Mouse (Mus musculus) intestine, embryonic 15.5 days (tissue): ENCODE data around the gene Abat. TPM values are rescaled to one million over a fixed set of nuclear protein-coding genes. Genes with fewer than 3 reads are reported as not detected.

Source experiments
- ATAC-seq: fragments of 200-750 bp; cut with Nextera tagmentation; 2 replicates; pipeline ENCODE4 v1.8.0; 2017; ENCODE audit warnings: moderate TSS enrichment, moderate library complexity
- H3K27ac ChIP-seq: fragments of 300-500 bp; sonication (generic); 2 replicates; pipeline ENCODE4 v1.5.1; 2015; ENCODE audit warnings: mild to moderate bottlenecking, inconsistent platforms
- H3K27me3 ChIP-seq: fragments of 300-500 bp; sonication (generic); replicated peaks from 2 replicates; pipeline ENCODE4 v1.6.1; 2015; ENCODE audit warnings: inconsistent platforms
- H3K36me3 ChIP-seq: fragments of 300-500 bp; sonication (generic); 2 replicates; pipeline ENCODE4 v1.6.1; 2015; ENCODE audit warnings: inconsistent platforms
- H3K4me1 ChIP-seq: fragments of 300-500 bp; sonication (generic); replicated peaks from 2 replicates; pipeline ENCODE4 v1.6.1; 2015; ENCODE audit warnings: inconsistent platforms
- H3K4me2 ChIP-seq: fragments of 300-500 bp; sonication (generic); replicated peaks from 2 replicates; pipeline ENCODE4 v1.6.1; 2015; ENCODE audit warnings: mild to moderate bottlenecking, inconsistent platforms
- H3K4me3 ChIP-seq: fragments of 300-500 bp; sonication (generic); replicated peaks from 2 replicates; pipeline ENCODE4 v1.5.1; 2015; ENCODE audit warnings: inconsistent platforms
- H3K9ac ChIP-seq: fragments of 300-500 bp; sonication (generic); 2 replicates; pipeline ENCODE4 v1.6.1; 2015; ENCODE audit warnings: inconsistent platforms
- H3K9me3 ChIP-seq: fragments of 300-500 bp; sonication (generic); 2 replicates; pipeline ENCODE4 v1.6.1; 2016; ENCODE audit warnings: inconsistent platforms
- WGBS: fragments of 180-500 bp; shearing (Covaris S2); methylation state at CpG from one replicate; pipeline ENCODE4 v1.1.7; 2015; 5-methylcytosine and 5-hydroxymethylcytosine counted together
- polyA plus RNA-seq: library from polyadenylated mRNA; unstranded; fragments of >200 nt; fragmentation: Nextera tagmentation; extraction: Ambion mirVana; gene quantifications from 2 replicates; pipeline ENCODE4 v1.2.1, GENCODE M21; 2015

Gene Abat
- polyA plus RNA-seq, 1 experiment from 2014 or later = 72.4 TPM

- Histone ChIP-seq H3K9ac (no peak overlapping the region), H3K4me2 (no peak overlapping the region), H3K27me3 (no peaks in the 10 kb centered on the region), H3K27ac (no peak overlapping the region), H3K9me3 (peaks cover 4% of the 10 kb centered on the region; the same call in 1 of the 2 replicates), H3K4me1 (no peaks in the 10 kb centered on the region), H3K36me3 (peaks cover 13% of the 10 kb centered on the region), H3K4me3 (no peak overlapping the region)
- 80% methylated on average over 4 of the region's 4 CpGs for WGBS
- ATAC-seq = no peak
Measured at GRCm38 (mm10) chr16:8578326-8578725, 65.1 kb downstream of the Abat start.

- no peaks in the 10 kb centered on the region for H3K4me1 ChIP-seq
- peak; percentile 57 for ATAC-seq
- WGBS = 36% methylated on average over 5 of the region's 5 CpGs
- H3K27me3 ChIP-seq = no peaks in the 10 kb centered on the region
- no peak overlapping the region for H3K9ac ChIP-seq
- no peak overlapping the region for H3K4me3 ChIP-seq
- peaks cover 13% of the 10 kb centered on the region for H3K36me3 ChIP-seq
- H3K9me3 ChIP-seq = peaks cover 4% of the 10 kb centered on the region; the same call in 1 of the 2 replicates
- H3K4me2 ChIP-seq = no peak overlapping the region
- H3K27ac ChIP-seq = no peak overlapping the region
Measured at GRCm38 (mm10) chr16:8579546-8579945, 66.3 kb downstream of the Abat start.

- H3K4me3 ChIP-seq = no peak overlapping the region
- H3K9me3 ChIP-seq = peaks cover 4% of the 10 kb centered on the region; the same call in 1 of the 2 replicates
- no peaks in the 10 kb centered on the region for H3K27me3 ChIP-seq
- no peak overlapping the region for H3K27ac ChIP-seq
- ATAC-seq = no peak
- peaks cover 18% of the 10 kb centered on the region for H3K36me3 ChIP-seq
- no peaks in the 10 kb centered on the region for H3K4me1 ChIP-seq
- no peak overlapping the region for H3K4me2 ChIP-seq
- 86% methylated on average over 6 of the region's 6 CpGs for WGBS
- H3K9ac ChIP-seq = no peak overlapping the region
Measured at GRCm38 (mm10) chr16:8581661-8582239, 68.5 kb downstream of the Abat start.

GRCm38 (mm10) chr16:8582579-8583295, 69.5 kb downstream of the Abat start:
- H3K27me3 ChIP-seq = no peaks in the 10 kb centered on the region
- no peak overlapping the region for H3K4me2 ChIP-seq
- H3K36me3 ChIP-seq = peaks cover 18% of the 10 kb centered on the region
- WGBS = 97% methylated on average over 5 of the region's 5 CpGs
- no peaks in the 10 kb centered on the region for H3K4me1 ChIP-seq
- H3K4me3 ChIP-seq = no peak overlapping the region
- peaks cover 4% of the 10 kb centered on the region; the same call in 1 of the 2 replicates for H3K9me3 ChIP-seq
- H3K27ac ChIP-seq = no peak overlapping the region
- no peak overlapping the region for H3K9ac ChIP-seq
- no peak for ATAC-seq

- peaks cover 21% of the 10 kb centered on the region for H3K36me3 ChIP-seq
- 97% methylated on average over 1 of the region's 1 CpGs for WGBS
- no peak overlapping the region for H3K4me2 ChIP-seq
- H3K4me1 ChIP-seq = no peaks in the 10 kb centered on the region
- H3K27ac ChIP-seq = no peak overlapping the region
- no peak overlapping the region for H3K4me3 ChIP-seq
- no peaks in the 10 kb centered on the region for H3K27me3 ChIP-seq
- no peak for ATAC-seq
- H3K9me3 ChIP-seq = peaks cover 4% of the 10 kb centered on the region; the same call in 1 of the 2 replicates
- H3K9ac ChIP-seq = no peak overlapping the region
Measured at GRCm38 (mm10) chr16:8584248-8584647, 71.0 kb downstream of the Abat start.

- H3K36me3 ChIP-seq = peaks cover 21% of the 10 kb centered on the region
- 66% methylated on average over 5 of the region's 5 CpGs for WGBS
Measured at GRCm38 (mm10) chr16:8585056-8585455, 71.8 kb downstream of the Abat start.

GRCm38 (mm10) chr16:8595411-8595810, 82.2 kb downstream of the Abat start:
- Histone ChIP-seq H3K9me3 (no peaks in the 10 kb centered on the region), H3K36me3 (no peaks in the 10 kb centered on the region), H3K4me2 (no peak overlapping the region), H3K27ac (no peak overlapping the region), H3K9ac (no peak overlapping the region), H3K27me3 (no peaks in the 10 kb centered on the region), H3K4me3 (no peak overlapping the region), H3K4me1 (no peaks in the 10 kb centered on the region)
- ATAC-seq = no peak
- WGBS = 60% methylated on average over 4 of the region's 4 CpGs

More at GRCm38 (mm10) chr16:8585056-8585455, 71.8 kb downstream of the Abat start:
- Histone ChIP-seq H3K4me1 (no peaks in the 10 kb centered on the region), H3K27ac (no peak overlapping the region), H3K9me3 (peaks cover 4% of the 10 kb centered on the region; the same call in 1 of the 2 replicates), H3K9ac (no peak overlapping the region), H3K4me3 (no peak overlapping the region), H3K4me2 (no peak overlapping the region), H3K27me3 (no peaks in the 10 kb centered on the region)
- ATAC-seq = no peak

- no peak overlapping the region for H3K4me3 ChIP-seq
- no peak for ATAC-seq
- no peak overlapping the region for H3K9ac ChIP-seq
- H3K36me3 ChIP-seq = no peaks in the 10 kb centered on the region
- no peaks in the 10 kb centered on the region for H3K9me3 ChIP-seq
- no peak overlapping the region for H3K27ac ChIP-seq
- H3K4me1 ChIP-seq = no peaks in the 10 kb centered on the region
- H3K27me3 ChIP-seq = no peaks in the 10 kb centered on the region
- WGBS = 88% methylated on average over 4 of the region's 4 CpGs
- H3K4me2 ChIP-seq = no peak overlapping the region
Measured at GRCm38 (mm10) chr16:8596336-8596735, 83.1 kb downstream of the Abat start.

GRCm38 (mm10) chr16:8597516-8597915, 84.3 kb downstream of the Abat start:
- Histone ChIP-seq H3K9me3 (no peaks in the 10 kb centered on the region), H3K27ac (no peak overlapping the region), H3K4me1 (0 out of 2 replicates have a peak, but pooled peaks cover 3% of the 10 kb centered on the region), H3K27me3 (no peaks in the 10 kb centered on the region), H3K9ac (no peak overlapping the region), H3K4me3 (no peak overlapping the region), H3K36me3 (no peaks in the 10 kb centered on the region), H3K4me2 (no peak overlapping the region)
- ATAC-seq = no peak
- 90% methylated on average over 5 of the region's 5 CpGs for WGBS

- H3K36me3 ChIP-seq = peaks cover 4% of the 10 kb centered on the region; the same call in 1 of the 2 replicates
- H3K4me1 ChIP-seq = 0 out of 2 replicates have a peak, but pooled peaks cover 3% of the 10 kb centered on the region
- WGBS = 51% methylated on average over 3 of the region's 3 CpGs
- ATAC-seq = peak; percentile 92
- H3K9me3 ChIP-seq = no peaks in the 10 kb centered on the region
- H3K4me2 ChIP-seq = no peak overlapping the region
- H3K27me3 ChIP-seq = no peaks in the 10 kb centered on the region
- H3K4me3 ChIP-seq = no peak overlapping the region
- H3K27ac ChIP-seq = peak overlapping the region; percentile 42
- H3K9ac ChIP-seq = no peak overlapping the region
Measured at GRCm38 (mm10) chr16:8603789-8604188, 90.6 kb downstream of the Abat start.

- ATAC-seq = no peak
- Histone ChIP-seq H3K27me3 (no peaks in the 10 kb centered on the region), H3K36me3 (peaks cover 8% of the 10 kb centered on the region), H3K27ac (no peak overlapping the region), H3K4me3 (no peak overlapping the region), H3K9me3 (no peaks in the 10 kb centered on the region), H3K4me1 (no peaks in the 10 kb centered on the region), H3K9ac (no peak overlapping the region), H3K4me2 (no peak overlapping the region)
- WGBS = 84% methylated on average over 3 of the region's 3 CpGs
Measured at GRCm38 (mm10) chr16:8610397-8610796, 97.2 kb downstream of the Abat start.

- Histone ChIP-seq H3K4me1 (no peaks in the 10 kb centered on the region), H3K27me3 (no peaks in the 10 kb centered on the region), H3K9me3 (no peaks in the 10 kb centered on the region), H3K4me2 (no peak overlapping the region), H3K9ac (no peak overlapping the region), H3K36me3 (peaks cover 7% of the 10 kb centered on the region; the same call in 1 of the 2 replicates), H3K27ac (no peak overlapping the region), H3K4me3 (no peak overlapping the region)
- peak; percentile 68; the same call in 1 of the 2 replicates for ATAC-seq
- 83% methylated on average over 8 of the region's 8 CpGs for WGBS
Measured at GRCm38 (mm10) chr16:8612214-8613005, 99.2 kb downstream of the Abat start.
